Comparison of ENCODE assay signal across 15 mouse cellular contexts in the genomic region with DNA sequence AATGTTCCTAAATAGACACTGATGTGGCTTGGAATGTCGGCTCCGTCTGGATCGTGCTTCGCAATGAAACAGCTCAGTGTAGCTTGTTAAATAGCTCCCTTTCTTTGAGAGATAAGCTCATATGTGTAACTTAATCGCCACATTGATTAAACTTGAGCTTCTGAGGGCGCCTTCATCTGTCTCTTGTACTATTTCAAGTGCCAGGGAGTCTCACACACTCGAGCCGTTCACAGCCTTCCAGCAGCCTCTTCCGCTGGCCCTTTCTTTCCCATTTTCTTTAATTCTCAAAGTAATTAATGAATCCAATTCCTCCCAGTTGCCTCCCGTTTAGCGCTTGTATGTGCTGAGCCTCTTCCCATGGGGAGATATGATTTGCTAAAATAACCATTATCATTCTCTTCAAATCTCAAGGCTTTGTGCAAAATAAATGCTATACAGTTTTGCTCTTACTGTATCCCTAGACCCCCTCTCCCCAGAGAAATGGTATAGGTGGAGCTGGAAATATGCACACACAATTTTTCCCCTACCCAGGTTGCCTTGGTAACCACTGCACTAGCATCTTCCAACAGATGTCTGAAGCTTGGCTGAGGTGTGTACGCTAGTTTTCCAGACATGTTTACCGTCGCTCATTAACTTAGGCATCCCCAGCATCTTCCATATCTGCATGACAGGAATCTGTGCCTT. TPM values are rescaled to one million over a fixed set of nuclear protein-coding genes. Genes with fewer than 3 reads are reported as not detected.
DNase-seq lines count a peak whose midpoint lies in the region; ATAC-seq and TF ChIP-seq lines count a peak whose summit lies in the region.
"Had no signal": no experiment of that assay in that cellular context is flagged by ENCODE, and none has a peak within 500 bp of the region (broad histone marks: within the 10 kb centered on the region; RNA-seq: fewer than 3 reads in every experiment).

No protein-coding gene starts in this region.

- H3K4me1 ChIP-seq in cortical plate, adult 2 months (ENCODE audit: control insufficient read depth, insufficient read depth, low read length): peaks cover 20% of the 10 kb centered on the region
- peaks cover 20% of the 10 kb centered on the region for H3K4me1 ChIP-seq in hindbrain, embryonic 14.5 days (replicated peaks; ENCODE audit: control insufficient read depth, insufficient read depth, low read length)
- H3K4me1 ChIP-seq in midbrain, postnatal 0 days (ENCODE audit: insufficient read depth, low read length): peaks cover 3% of the 10 kb centered on the region

- peak; percentile 76 for ATAC-seq in hindbrain, embryonic 14.5 days (ENCODE audit: low FRiP score)
- ATAC-seq in midbrain, postnatal 0 days (ENCODE audit: low FRiP score): peak; percentile 86
- ATAC-seq in megakaryocyte progenitor cell, adult 5-6 weeks (replicated peaks; ENCODE audit: poor library complexity): no peak

- 52% methylated on average over 14 of the region's 14 CpGs for WGBS in hindbrain, embryonic 14.5 days
- WGBS in midbrain, postnatal 0 days: 37% methylated on average over 14 of the region's 14 CpGs

- no peak for TF ChIP-seq CTCF in layer of hippocampus, adult 2 months (conservative IDR thresholded peaks at IDR 0.05)
- no peak for TF ChIP-seq CTCF in cortical plate, adult 2 months (IDR thresholded peaks at IDR 0.05; ENCODE audit: extremely low read depth, insufficient read depth, low read length)
- TF ChIP-seq CTCF in midbrain, postnatal 0 days (IDR thresholded peaks at IDR 0.05): no peak

- peak overlapping the region; percentile 13 for H3K9ac ChIP-seq in hindbrain, embryonic 14.5 days
- peak overlapping the region; percentile 33; the same call in 1 of the 2 replicates for H3K9ac ChIP-seq in midbrain, postnatal 0 days (replicated peaks; ENCODE audit: low read length, poor library complexity, severe bottlenecking)
- H3K9ac ChIP-seq: embryonic facial prominence, embryonic 12.5 days; kidney, embryonic 15.5 days; limb, embryonic 15.5 days had no signal

- H3K27me3 ChIP-seq in hindbrain, embryonic 14.5 days (ENCODE audit: control insufficient read depth, insufficient read depth, low read length): no peaks in the 10 kb centered on the region
- H3K27me3 ChIP-seq in midbrain, postnatal 0 days (ENCODE audit: insufficient read depth, low read length): no peaks in the 10 kb centered on the region
- H3K27me3 ChIP-seq: embryonic facial prominence, embryonic 12.5 days; kidney, embryonic 15.5 days; limb, embryonic 15.5 days had no signal

- H3K9me3 ChIP-seq in hindbrain, embryonic 14.5 days (ENCODE audit: control insufficient read depth, low read length): no peaks in the 10 kb centered on the region
- no peaks in the 10 kb centered on the region for H3K9me3 ChIP-seq in midbrain, postnatal 0 days (ENCODE audit: low read length)
- H3K9me3 ChIP-seq: embryonic facial prominence, embryonic 12.5 days; kidney, embryonic 15.5 days; limb, embryonic 15.5 days had no signal

- H3K4me3 ChIP-seq in layer of hippocampus, adult 2 months: no peak overlapping the region
- no peak overlapping the region for H3K4me3 ChIP-seq in cortical plate, adult 2 months (ENCODE audit: insufficient read depth, low read length)
- peak overlapping the region; percentile 11; the same call in 1 of the 2 replicates for H3K4me3 ChIP-seq in hindbrain, embryonic 14.5 days (replicated peaks; ENCODE audit: low read length)
- 0 out of 2 replicates have a peak overlapping the region, but pooled peaks have one; percentile 3 for H3K4me3 ChIP-seq in midbrain, postnatal 0 days (ENCODE audit: low read depth, low read length)
- H3K4me3 ChIP-seq: embryonic facial prominence, embryonic 12.5 days; kidney, embryonic 15.5 days; limb, embryonic 15.5 days had no signal

- H3K36me3 ChIP-seq in hindbrain, embryonic 14.5 days (replicated peaks; ENCODE audit: control insufficient read depth, insufficient read depth): no peaks in the 10 kb centered on the region
- H3K36me3 ChIP-seq in midbrain, postnatal 0 days (ENCODE audit: insufficient read depth, low read length): no peaks in the 10 kb centered on the region
- H3K36me3 ChIP-seq: embryonic facial prominence, embryonic 12.5 days; kidney, embryonic 15.5 days; limb, embryonic 15.5 days had no signal

- no peak for TF ChIP-seq POLR2A in cortical plate, adult 2 months (IDR thresholded peaks at IDR 0.05; ENCODE audit: extremely low read depth, insufficient read depth, low read length)

- no peak for DNase-seq in layer of hippocampus, adult 2 months (ENCODE audit: low spot score in 2 of 2)
- no peak for DNase-seq in layer of hippocampus, postnatal 10 days (ENCODE audit: low spot score in 2 of 2)
- DNase-seq in hindbrain, embryonic 14.5 days (ENCODE audit: low spot score): peak; percentile 55
- peak; percentile 74 for DNase-seq in midbrain, postnatal 0 days (ENCODE audit: low spot score)
- DNase-seq in embryo, embryonic 10.5 days (ENCODE audit: low spot score): no peak
- DNase-seq: adrenal gland, postnatal 36 days; cerebellum, postnatal 14 days; heart, adult 18-20 months; lung, adult 2 months; right cerebral cortex, postnatal 4 days had no signal

- peak overlapping the region; percentile 76 for H3K27ac ChIP-seq in layer of hippocampus, adult 2 months
- peak overlapping the region; percentile 79 for H3K27ac ChIP-seq in cortical plate, adult 2 months (ENCODE audit: insufficient read depth, low read length)
- H3K27ac ChIP-seq in hindbrain, embryonic 14.5 days: peak overlapping the region; percentile 68
- H3K27ac ChIP-seq in midbrain, postnatal 0 days (ENCODE audit: low read depth, low read length): peak overlapping the region; percentile 81
- H3K27ac ChIP-seq: embryonic facial prominence, embryonic 12.5 days; kidney, embryonic 15.5 days; limb, embryonic 15.5 days had no signal

- peak overlapping the region; percentile 36 for H3K4me2 ChIP-seq in hindbrain, embryonic 14.5 days (replicated peaks)
- peak overlapping the region; percentile 37 for H3K4me2 ChIP-seq in midbrain, postnatal 0 days (ENCODE audit: low read depth, low read length, poor library complexity, severe bottlenecking)
- H3K4me2 ChIP-seq: embryonic facial prominence, embryonic 12.5 days; kidney, embryonic 15.5 days; limb, embryonic 15.5 days had no signal

RNA-seq across cellular contexts. Expression of a gene that starts 54.8 kb away (rescaled TPM):
- 10 to 100 TPM; 72.1 to 73.2 TPM for total RNA-seq in layer of hippocampus, adult 2 months (2021)
- total RNA-seq in layer of hippocampus, postnatal 10 days (2021): 10 to 100 TPM; 56.6 to 59.2 TPM
- polyA plus RNA-seq in cortical plate, adult 2 months (2012; rRNA removed): 41.3 and 42.6 TPM in 2 replicates
- polyA plus RNA-seq in hindbrain, embryonic 14.5 days (2014; fragmentation: Nextera tagmentation; extraction: Ambion mirVana): 52.4 and 59.0 TPM in 2 replicates
- 59.2 and 65.8 TPM in 2 replicates for total RNA-seq in midbrain, postnatal 0 days (2014; rRNA removed)
- 34.4 and 35.4 TPM in 2 replicates for polyA plus RNA-seq in midbrain, postnatal 0 days (2015; fragmentation: Nextera tagmentation; extraction: Ambion mirVana)
- 3.7 and 5.5 TPM in 2 replicates for total RNA-seq in megakaryocyte progenitor cell, adult 5-6 weeks (2015)
- 2.4 and 3.2 TPM in 2 replicates for total RNA-seq in megakaryocyte progenitor cell, adult 5-6 weeks (2017)

Comparison
In these comparisons a context has a peak if more than half of its experiments do, and no peak if none do; other contexts are left out.
1. DNase-seq: peak in hindbrain, embryonic 14.5 days (single experiment) and midbrain, postnatal 0 days (single experiment); none in layer of hippocampus, adult 2 months (0 of 2), layer of hippocampus, postnatal 10 days (0 of 2) and embryo, embryonic 10.5 days (single experiment).
2. H3K4me3 ChIP-seq: peak in hindbrain, embryonic 14.5 days (single experiment) and midbrain, postnatal 0 days (single experiment); none in layer of hippocampus, adult 2 months (single experiment) and cortical plate, adult 2 months (single experiment).
3. Peak in every context shown above with its lines, with median percentiles within 50 percentile points of each other: H3K27ac ChIP-seq.